Comparison of ENCODE assay signal across 9 mouse cellular contexts in genomic region chr10:89400674-89401336, GRCm38 (mm10). TPM values are rescaled to one million over a fixed set of nuclear protein-coding genes. Genes with fewer than 3 reads are reported as not detected.
DNase-seq lines count a peak whose midpoint lies in the region.
"Had no signal": no experiment of that assay in that cellular context is flagged by ENCODE, and none has a peak within 500 bp of the region (broad histone marks: within the 10 kb centered on the region; RNA-seq: fewer than 3 reads in every experiment).

No protein-coding gene starts in this region.

- intact Hi-C loops in heart, postnatal 25 days (cut with DNase I), result no loop called here

- peak; percentile 94 for DNase-seq in heart, adult 11 months
- no peak for DNase-seq in heart, postnatal 25 days (ENCODE audit: low spot score)
- DNase-seq in right cerebral cortex, adult 18-20 months, result peak; percentile 26
- DNase-seq in right cerebral cortex, postnatal 25 days, result no peak
- DNase-seq in heart, adult 9 months (ENCODE audit: low spot score in 2 of 2), result peak; percentile 21 to 28
- peak; percentile 29 for DNase-seq in testis, postnatal 14 days (ENCODE audit: low spot score)
- DNase-seq in layer of hippocampus, adult 11-12 months (ENCODE audit: low spot score), result no peak
- no peak for DNase-seq in embryo, embryonic 10.5 days (ENCODE audit: low spot score)

RNA-seq across cellular contexts. Expression of gene Gas2l3, which starts 43.0 kb away (rescaled TPM):
- total RNA-seq in heart, postnatal 25 days (2021), result 1 to 10 TPM; 1.6 to 3.8 TPM

RNA-seq across cellular contexts. Expression of gene Ano4, which starts 56.2 kb away (rescaled TPM):
- 1 to 10 TPM; 7.0 to 7.9 TPM for total RNA-seq in heart, postnatal 25 days (2021)
- total RNA-seq: hematopoietic stem cell, adult 5-6 weeks had no signal

Comparison
In these comparisons a context has a peak if more than half of its experiments do, and no peak if none do; other contexts are left out.
1. DNase-seq: peak in heart, adult 11 months (single experiment), right cerebral cortex, adult 18-20 months (single experiment), heart, adult 9 months (2 of 2) and testis, postnatal 14 days (single experiment); none in heart, postnatal 25 days (single experiment), right cerebral cortex, postnatal 25 days (single experiment), layer of hippocampus, adult 11-12 months (single experiment) and embryo, embryonic 10.5 days (single experiment).